Mouse (Mus musculus) lung, embryonic 15.5 days (tissue): Measurements from ENCODE around the gene Pigr. TPM values are rescaled to one million over a fixed set of nuclear protein-coding genes. Genes with fewer than 3 reads are reported as not detected.

ENCODE experiments used
- polyA plus RNA-seq: library from polyadenylated mRNA; unstranded; fragments of >200 nt; fragmentation: Nextera tagmentation; extraction: Ambion mirVana; gene quantifications from 2 replicates; pipeline ENCODE4 v1.2.1, GENCODE M21; 2015

Gene Pigr
- polyA plus RNA-seq, 1 experiment from 2014 or later, result not detected

Other genes with a start within 250 kb of the Pigr start
- gene Zp3r, start 197.1 kb upstream of the Pigr start, polyA plus RNA-seq, result 0.10 and 0.23 TPM in 2 replicates
- not detected in 2 replicates for gene C4bp, start 165.1 kb upstream of the Pigr start, polyA plus RNA-seq
- gene Gm29427, start 110.9 kb upstream of the Pigr start, polyA plus RNA-seq, result not detected in 2 replicates
- gene Yod1, start 109.4 kb upstream of the Pigr start, polyA plus RNA-seq, result 13.4 and 16.5 TPM in 2 replicates
- gene Pfkfb2, start 97.4 kb upstream of the Pigr start, polyA plus RNA-seq, result 7.9 and 9.5 TPM in 2 replicates
- 10.9 and 13.0 TPM in 2 replicates for gene AA986860, start 94.7 kb upstream of the Pigr start, polyA plus RNA-seq
- not detected in 2 replicates for gene Fcamr, start 25.8 kb upstream of the Pigr start, polyA plus RNA-seq
- gene Fcmr, start 39.0 kb downstream of the Pigr start, polyA plus RNA-seq, result 0.58 TPM in 1 of 2 replicates, not detected in the other
- gene Il24, start 60.8 kb downstream of the Pigr start, polyA plus RNA-seq, result not detected in 2 replicates
- not detected in 2 replicates for gene Il20, start 84.8 kb downstream of the Pigr start, polyA plus RNA-seq
- gene Il19, start 113.4 kb downstream of the Pigr start, polyA plus RNA-seq, result not detected in 2 replicates
- 0.11 and 0.13 TPM in 2 replicates for gene Il10, start 193.2 kb downstream of the Pigr start, polyA plus RNA-seq